Mouse (Mus musculus) neutrophil, adult 5-6 weeks (primary cell): ENCODE measurements around the gene E2f2. TPM values are rescaled to one million over a fixed set of nuclear protein-coding genes. Genes with fewer than 3 reads are reported as not detected.
A peak's percentile ranks its signal among the peaks of the same experiment; 100 is the strongest.

ENCODE experiments used
- ATAC-seq: fragments of 151-379, 151-347 bp; 2 replicates; pipeline ENCODE4 v1.8.0; 2017; ENCODE audit warnings: mild to moderate bottlenecking, moderate TSS enrichment; ENCODE audit not compliant: insufficient number of reproducible peaks, poor library complexity, low FRiP score, severe bottlenecking; ENCODE audit errors: extremely low read depth
- total RNA-seq: library from RNA; stranded (forward); fragments of 200-1000 nt; gene quantifications from 2 replicates; pipeline ENCODE4 v1.2.3, GENCODE M21; 2017

Gene E2f2
- total RNA-seq, 1 experiment from 2014 or later = 42.0 TPM

- no peak for ATAC-seq
These were observed 482 bp downstream of the E2f2 start for GRCm38 (mm10) chr4:136172542-136173209.

GRCm38 (mm10) chr4:136173210-136173715 lies 1.1 kb downstream of the E2f2 start:
- ATAC-seq = no peak

GRCm38 (mm10) chr4:136174216-136175193 lies 2.3 kb downstream of the E2f2 start:
- peak; percentile 36 for ATAC-seq

- ATAC-seq = no peak
These were observed 3.9 kb downstream of the E2f2 start for GRCm38 (mm10) chr4:136176022-136176552.

GRCm38 (mm10) chr4:136177244-136177611 lies 5.0 kb downstream of the E2f2 start:
- no peak for ATAC-seq

- ATAC-seq = peak; percentile 16; the same call in 1 of the 2 replicates
These were observed 5.6 kb downstream of the E2f2 start for GRCm38 (mm10) chr4:136177612-136178474.

GRCm38 (mm10) chr4:136178475-136178921 lies 6.3 kb downstream of the E2f2 start:
- no peak for ATAC-seq

GRCm38 (mm10) chr4:136179456-136179855 lies 7.3 kb downstream of the E2f2 start:
- ATAC-seq = no peak

- ATAC-seq = peak; percentile 66
These were observed 7.8 kb downstream of the E2f2 start for GRCm38 (mm10) chr4:136179998-136180397.

- ATAC-seq = peak; percentile 74
These were observed 8.5 kb downstream of the E2f2 start for GRCm38 (mm10) chr4:136180408-136181330.

GRCm38 (mm10) chr4:136181367-136181766 lies 9.2 kb downstream of the E2f2 start:
- ATAC-seq = no peak

- ATAC-seq = no peak
These were observed 13.2 kb downstream of the E2f2 start for GRCm38 (mm10) chr4:136185375-136185774.

GRCm38 (mm10) chr4:136186315-136186714 lies 14.1 kb downstream of the E2f2 start:
- no peak for ATAC-seq

GRCm38 (mm10) chr4:136186739-136187472 lies 14.7 kb downstream of the E2f2 start:
- 0 out of 2 replicates have a peak, but pooled peaks have one; percentile 18 for ATAC-seq

- ATAC-seq = peak; percentile 30; the same call in 1 of the 2 replicates
These were observed 17.0 kb downstream of the E2f2 start for GRCm38 (mm10) chr4:136188973-136189737.

- no peak for ATAC-seq
These were observed 17.7 kb downstream of the E2f2 start for GRCm38 (mm10) chr4:136189912-136190311.
